Mouse (Mus musculus) lung, embryonic 15.5 days (tissue): ENCODE measurements around the gene Mpnd. TPM values are rescaled to one million over a fixed set of nuclear protein-coding genes. Genes with fewer than 3 reads are reported as not detected.
A peak's percentile ranks its signal among the peaks of the same experiment; 100 is the strongest.

Experiments
- ATAC-seq: fragments of 200-750 bp; cut with Nextera tagmentation; 2 replicates; pipeline ENCODE4 v1.8.0; 2017; ENCODE audit warnings: moderate number of reproducible peaks, borderline replicate concordance; ENCODE audit not compliant: low FRiP score, low TSS enrichment; ENCODE audit errors: extremely low read depth
- H3K27ac ChIP-seq: fragments of 300-500 bp; sonication (generic); 2 replicates; pipeline ENCODE4 v1.5.1; 2015; ENCODE audit warnings: moderate library complexity, mild to moderate bottlenecking, inconsistent platforms
- H3K27me3 ChIP-seq: fragments of 300-500 bp; sonication (generic); 2 replicates; pipeline ENCODE4 v1.6.1; 2015; ENCODE audit warnings: inconsistent platforms
- H3K36me3 ChIP-seq: fragments of 300-500 bp; sonication (generic); 2 replicates; pipeline ENCODE4 v1.6.1; 2015; ENCODE audit warnings: inconsistent platforms
- H3K4me1 ChIP-seq: fragments of 300-500 bp; sonication (generic); 2 replicates; pipeline ENCODE4 v1.6.1; 2015; ENCODE audit warnings: inconsistent platforms
- H3K4me2 ChIP-seq: fragments of 300-500 bp; sonication (generic); 2 replicates; pipeline ENCODE4 v1.6.1; 2015; ENCODE audit warnings: inconsistent platforms, mild to moderate bottlenecking, moderate library complexity
- H3K4me3 ChIP-seq: fragments of 300-500 bp; sonication (generic); 2 replicates; pipeline ENCODE4 v1.5.1; 2015; ENCODE audit warnings: mild to moderate bottlenecking, inconsistent platforms
- H3K9ac ChIP-seq: fragments of 300-500 bp; sonication (generic); 2 replicates; pipeline ENCODE4 v1.6.1; 2015; ENCODE audit warnings: inconsistent platforms
- H3K9me3 ChIP-seq: fragments of 300-500 bp; sonication (generic); 2 replicates; pipeline ENCODE4 v1.6.1; 2016; ENCODE audit warnings: inconsistent platforms
- whole genome bisulfite sequencing: fragments of 180-500 bp; shearing (Covaris S2); methylation state at CpG from one replicate; pipeline ENCODE4 v1.1.7; 2015; 5-methylcytosine and 5-hydroxymethylcytosine counted together
- polyA plus RNA-seq: library from polyadenylated mRNA; unstranded; fragments of >200 nt; fragmentation: Nextera tagmentation; extraction: Ambion mirVana; gene quantifications from 2 replicates; pipeline ENCODE4 v1.2.1, GENCODE M21; 2015

Gene Mpnd
- polyA plus RNA-seq, 1 experiment from 2014 or later = 103 TPM

DNA sequence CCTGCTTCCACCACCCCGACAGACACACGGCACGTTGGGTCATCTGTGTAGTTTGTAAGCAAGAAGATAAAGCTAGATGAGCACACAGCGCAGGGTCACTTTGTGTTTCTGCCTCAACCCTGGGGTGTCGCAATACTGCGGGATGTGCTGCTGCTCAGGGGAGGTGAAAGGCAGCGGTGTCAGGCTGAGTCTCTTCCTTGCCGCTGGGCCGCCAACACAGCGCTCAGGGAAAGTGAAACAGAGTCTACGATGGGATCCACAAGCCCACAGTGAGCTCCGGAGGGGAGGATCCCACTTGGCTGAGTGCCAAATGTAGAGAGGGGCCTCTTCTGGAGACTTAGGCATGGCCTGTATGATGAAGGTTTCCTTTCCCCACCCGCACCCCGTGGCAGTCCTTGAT is 42.3 kb upstream of the Mpnd start:
- no peak overlapping the region for H3K9ac ChIP-seq
- no peak for ATAC-seq

DNA sequence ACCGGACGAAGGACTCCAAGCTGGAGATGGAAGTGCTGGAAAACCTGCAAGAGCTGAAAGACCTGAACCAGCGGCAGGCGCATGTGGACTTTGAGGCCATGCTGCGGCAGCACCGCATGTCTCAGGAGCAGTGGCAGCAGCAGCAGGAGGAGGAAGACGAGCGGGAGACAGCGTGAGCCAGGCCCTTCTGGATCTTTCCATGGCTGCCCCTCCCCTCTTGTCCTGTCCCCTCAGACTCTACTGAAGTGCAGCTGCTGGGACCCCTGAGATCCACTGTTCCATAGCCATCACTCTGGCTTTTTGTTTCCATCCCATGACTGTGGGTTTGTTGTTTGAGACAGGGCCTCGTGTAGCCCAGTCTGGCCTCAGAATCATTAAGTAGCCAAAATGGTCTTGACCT is 41.0 kb upstream of the Mpnd start:
- Histone ChIP-seq H3K9me3 (no peaks in the 10 kb centered on the region), H3K27me3 (no peaks in the 10 kb centered on the region), H3K4me1 (peaks cover 7% of the 10 kb centered on the region), H3K4me3 (no peak overlapping the region), H3K4me2 (no peak overlapping the region), H3K36me3 (peaks cover 45% of the 10 kb centered on the region), H3K27ac (no peak overlapping the region), H3K9ac (no peak overlapping the region)
- WGBS = 85% methylated on average over 10 of the region's 10 CpGs
- ATAC-seq = no peak

More for the DNA sequence above, 42.3 kb upstream of the Mpnd start:
- 47% methylated on average over 14 of the region's 14 CpGs for WGBS
- H3K4me2 ChIP-seq = no peak overlapping the region
- H3K4me3 ChIP-seq = no peak overlapping the region
- no peaks in the 10 kb centered on the region for H3K27me3 ChIP-seq
- H3K4me1 ChIP-seq = peaks cover 12% of the 10 kb centered on the region
- no peaks in the 10 kb centered on the region for H3K9me3 ChIP-seq
- H3K27ac ChIP-seq = no peak overlapping the region
- peaks cover 45% of the 10 kb centered on the region for H3K36me3 ChIP-seq

DNA sequence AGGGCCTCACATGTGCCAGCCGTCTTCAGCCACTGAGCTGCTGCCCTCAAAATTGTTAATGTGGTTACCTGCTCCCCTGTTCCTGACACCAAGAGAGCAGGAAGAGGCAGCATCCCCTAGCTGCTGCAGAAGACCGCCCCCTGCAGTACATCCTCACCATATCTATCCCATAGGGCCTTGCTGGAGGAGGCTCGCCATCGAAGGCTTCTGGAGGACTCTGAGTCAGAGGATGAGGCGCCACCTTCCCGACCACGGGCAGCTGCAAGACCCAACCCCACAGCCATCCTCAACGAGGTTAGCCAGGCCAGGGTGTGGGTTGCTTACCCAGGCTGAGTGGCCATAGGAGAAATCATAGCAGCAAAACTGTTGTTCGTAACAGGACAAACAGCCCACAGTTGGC is 40.5 kb upstream of the Mpnd start:
- Histone ChIP-seq H3K4me2 (no peak overlapping the region), H3K9ac (no peak overlapping the region), H3K36me3 (peaks cover 45% of the 10 kb centered on the region), H3K9me3 (no peaks in the 10 kb centered on the region), H3K27me3 (peaks cover 3% of the 10 kb centered on the region; the same call in 1 of the 2 replicates), H3K4me3 (no peak overlapping the region), H3K27ac (no peak overlapping the region), H3K4me1 (peaks cover 2% of the 10 kb centered on the region)
- no peak for ATAC-seq
- 79% methylated on average over 9 of the region's 9 CpGs for WGBS

GRCm38 (mm10) chr17:55967186-55967585 is 38.3 kb upstream of the Mpnd start:
- H3K9ac ChIP-seq = no peak overlapping the region
- ATAC-seq = no peak
- H3K4me1 ChIP-seq = peaks cover 11% of the 10 kb centered on the region
- H3K27me3 ChIP-seq = peaks cover 22% of the 10 kb centered on the region
- no peak overlapping the region for H3K27ac ChIP-seq
- H3K4me2 ChIP-seq = no peak overlapping the region
- no peak overlapping the region for H3K4me3 ChIP-seq
- H3K9me3 ChIP-seq = no peaks in the 10 kb centered on the region
- peaks cover 37% of the 10 kb centered on the region for H3K36me3 ChIP-seq
- WGBS = 93% methylated on average over 4 of the region's 4 CpGs

- WGBS = 51% methylated on average over 7 of the region's 7 CpGs
- peaks cover 34% of the 10 kb centered on the region for H3K36me3 ChIP-seq
- peaks cover 11% of the 10 kb centered on the region; the same call in 1 of the 2 replicates for H3K4me1 ChIP-seq
- no peak overlapping the region for H3K4me3 ChIP-seq
- ATAC-seq = no peak
- H3K4me2 ChIP-seq = no peak overlapping the region
- H3K27me3 ChIP-seq = peaks cover 29% of the 10 kb centered on the region
- no peak overlapping the region for H3K27ac ChIP-seq
- H3K9me3 ChIP-seq = no peaks in the 10 kb centered on the region
- H3K9ac ChIP-seq = no peak overlapping the region
These were observed 37.3 kb upstream of the Mpnd start for GRCm38 (mm10) chr17:55968210-55968609.

DNA sequence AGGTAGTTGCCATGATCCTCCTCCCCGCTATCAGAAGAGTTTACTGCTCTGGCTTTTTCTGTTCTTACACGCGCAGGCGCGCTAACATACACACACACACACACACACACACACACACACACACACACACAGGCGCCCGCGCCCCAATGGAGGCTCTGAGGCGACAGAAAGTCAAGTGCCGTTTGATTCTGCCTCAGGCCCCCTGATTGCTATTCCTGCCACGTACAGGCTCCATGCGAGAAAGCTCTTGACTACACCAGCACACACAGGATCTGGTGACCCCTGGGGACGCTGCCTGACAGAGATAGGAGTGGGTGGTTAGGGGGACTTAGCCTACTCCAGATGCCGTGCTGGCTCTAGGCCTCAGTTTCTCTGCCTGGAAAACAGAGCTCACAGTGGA is 36.0 kb upstream of the Mpnd start:
- no peak for ATAC-seq
- peaks cover 31% of the 10 kb centered on the region for H3K36me3 ChIP-seq
- no peak overlapping the region for H3K9ac ChIP-seq
- H3K27me3 ChIP-seq = peaks cover 29% of the 10 kb centered on the region
- no peaks in the 10 kb centered on the region for H3K9me3 ChIP-seq
- 0 out of 2 replicates have a peak overlapping the region, but pooled peaks have one; percentile 89 for H3K4me2 ChIP-seq
- no peak overlapping the region for H3K27ac ChIP-seq
- H3K4me1 ChIP-seq = peaks cover 11% of the 10 kb centered on the region; the same call in 1 of the 2 replicates
- 48% methylated on average over 14 of the region's 14 CpGs for WGBS
- no peak overlapping the region for H3K4me3 ChIP-seq

GRCm38 (mm10) chr17:55969966-55970891 is 35.3 kb upstream of the Mpnd start, which contains the start of gene Shd:
TSS of gene Shd (plus strand) at chr17:55970467.
- Histone ChIP-seq H3K9me3 (no peaks in the 10 kb centered on the region), H3K4me1 (peaks cover 11% of the 10 kb centered on the region; the same call in 1 of the 2 replicates), H3K4me2 (peak within 1 kb of the TSS; percentile 89), H3K27me3 (peaks cover 29% of the 10 kb centered on the region), H3K27ac (no peak within 1 kb of the TSS), H3K4me3 (peak within 1 kb of the TSS; percentile 47), H3K36me3 (peaks cover 24% of the 10 kb centered on the region), H3K9ac (peak within 1 kb of the TSS; percentile 56)
- whole genome bisulfite sequencing = 9% methylated on average over 55 of the region's 55 CpGs
- peak; percentile 57; the same call in 1 of the 2 replicates for ATAC-seq

GRCm38 (mm10) chr17:55971453-55971852 is 34.1 kb upstream of the Mpnd start:
- Histone ChIP-seq H3K4me3 (no peak overlapping the region), H3K9me3 (no peaks in the 10 kb centered on the region), H3K4me2 (peak overlapping the region; percentile 89)

GRCm38 (mm10) chr17:55976255-55976862 is 29.2 kb upstream of the Mpnd start:
- H3K4me3 ChIP-seq = no peak overlapping the region
- ATAC-seq = peak; percentile 66
- no peaks in the 10 kb centered on the region for H3K36me3 ChIP-seq
- H3K9ac ChIP-seq = no peak overlapping the region
- WGBS = 11% methylated on average over 13 of the region's 13 CpGs
- no peaks in the 10 kb centered on the region for H3K9me3 ChIP-seq
- no peak overlapping the region for H3K27ac ChIP-seq
- H3K27me3 ChIP-seq = peaks cover 13% of the 10 kb centered on the region
- peak overlapping the region; percentile 29; the same call in 1 of the 2 replicates for H3K4me2 ChIP-seq
- H3K4me1 ChIP-seq = peaks cover 13% of the 10 kb centered on the region

More at GRCm38 (mm10) chr17:55971453-55971852, 34.1 kb upstream of the Mpnd start:
- Histone ChIP-seq H3K27me3 (peaks cover 29% of the 10 kb centered on the region), H3K9ac (no peak overlapping the region), H3K36me3 (peaks cover 15% of the 10 kb centered on the region), H3K27ac (no peak overlapping the region), H3K4me1 (peaks cover 16% of the 10 kb centered on the region)
- no peak for ATAC-seq
- 32% methylated on average over 22 of the region's 22 CpGs for WGBS

DNA sequence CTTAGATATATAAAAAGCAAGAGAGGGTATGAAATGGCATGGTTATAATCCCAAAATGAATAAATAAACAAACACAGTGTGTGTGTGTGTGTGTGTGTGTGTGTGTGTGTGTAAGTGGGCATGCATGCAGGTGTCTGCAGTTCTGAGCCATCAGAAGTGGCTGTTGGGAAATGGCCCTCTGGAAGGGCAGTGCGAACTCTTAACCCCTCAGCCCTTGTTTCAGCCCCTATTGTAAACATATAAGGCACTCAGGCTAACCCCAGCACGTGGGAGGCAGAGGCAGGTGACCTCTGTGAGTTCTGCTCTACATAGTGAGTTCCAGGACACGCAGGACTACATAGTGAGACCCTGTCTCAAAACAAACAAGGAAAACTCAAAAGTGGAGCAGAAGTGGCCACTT is 28.2 kb upstream of the Mpnd start:
- Histone ChIP-seq H3K27me3 (peaks cover 7% of the 10 kb centered on the region), H3K36me3 (no peaks in the 10 kb centered on the region), H3K9me3 (no peaks in the 10 kb centered on the region), H3K27ac (no peak overlapping the region), H3K4me2 (no peak overlapping the region), H3K9ac (no peak overlapping the region), H3K4me3 (no peak overlapping the region), H3K4me1 (peaks cover 11% of the 10 kb centered on the region)
- 19% methylated on average over 3 of the region's 3 CpGs for WGBS
- ATAC-seq = no peak

GRCm38 (mm10) chr17:55986030-55986961 is 19.2 kb upstream of the Mpnd start, which contains the start of gene Fsd1:
TSS of gene Fsd1 (plus strand) at chr17:55986509.
- H3K4me3 ChIP-seq = peak within 1 kb of the TSS; percentile 39
- H3K4me1 ChIP-seq = peaks cover 5% of the 10 kb centered on the region; the same call in 1 of the 2 replicates
- WGBS = 8% methylated on average over 35 of the region's 35 CpGs
- H3K9me3 ChIP-seq = no peaks in the 10 kb centered on the region
- H3K36me3 ChIP-seq = no peaks in the 10 kb centered on the region
- peaks cover 10% of the 10 kb centered on the region for H3K27me3 ChIP-seq
- H3K4me2 ChIP-seq = peak within 1 kb of the TSS; percentile 71
- ATAC-seq = peak; percentile 51; the same call in 1 of the 2 replicates
- H3K27ac ChIP-seq = no peak within 1 kb of the TSS
- no peak within 1 kb of the TSS for H3K9ac ChIP-seq
